Mouse (Mus musculus) common myeloid progenitor, adult 5-6 weeks (primary cell): ENCODE data around the gene Cd5. TPM values are rescaled to one million over a fixed set of nuclear protein-coding genes. Genes with fewer than 3 reads are reported as not detected.

Source experiments
- ATAC-seq: replicated peaks from 2 replicates; pipeline ENCODE4 v1.8.0; 2016; ENCODE audit warnings: low read depth, mild to moderate bottlenecking, moderate TSS enrichment, inconsistent platforms; ENCODE audit not compliant: poor library complexity, severe bottlenecking
- total RNA-seq: library from RNA; stranded (forward); fragments of 200-1000, 187-1606 nt; gene quantifications from 2 replicates; pipeline ENCODE4 v1.2.3, GENCODE M21; 2017

Cd5 gene
- total RNA-seq: 0.53 TPM in 1 of 2 replicates, not detected in the other

DNA sequence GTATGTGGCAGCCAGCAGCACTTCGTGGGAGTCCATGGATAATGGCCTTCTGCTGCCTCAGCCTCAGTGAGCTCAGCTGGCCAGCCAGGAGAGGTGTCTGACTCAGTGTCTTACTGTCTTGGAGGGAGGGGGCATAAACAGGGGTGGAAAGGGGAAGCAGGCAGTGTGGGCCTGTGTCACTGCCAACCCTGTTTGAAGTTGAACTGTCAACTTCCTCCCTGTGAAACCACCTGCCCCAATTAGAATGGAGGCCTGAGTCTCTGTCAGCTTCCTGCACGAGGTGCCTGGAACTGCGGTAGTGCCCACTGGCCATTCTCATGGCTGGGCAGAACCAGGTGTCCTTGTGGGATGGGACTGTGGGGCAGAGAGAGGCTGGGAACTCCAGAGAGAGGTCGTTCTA is at the start of gene Cd5:
Cd5 (minus strand) TSS at position 192 of the 400 bp plus-strand sequence.
- ATAC-seq: peak; percentile 77

DNA sequence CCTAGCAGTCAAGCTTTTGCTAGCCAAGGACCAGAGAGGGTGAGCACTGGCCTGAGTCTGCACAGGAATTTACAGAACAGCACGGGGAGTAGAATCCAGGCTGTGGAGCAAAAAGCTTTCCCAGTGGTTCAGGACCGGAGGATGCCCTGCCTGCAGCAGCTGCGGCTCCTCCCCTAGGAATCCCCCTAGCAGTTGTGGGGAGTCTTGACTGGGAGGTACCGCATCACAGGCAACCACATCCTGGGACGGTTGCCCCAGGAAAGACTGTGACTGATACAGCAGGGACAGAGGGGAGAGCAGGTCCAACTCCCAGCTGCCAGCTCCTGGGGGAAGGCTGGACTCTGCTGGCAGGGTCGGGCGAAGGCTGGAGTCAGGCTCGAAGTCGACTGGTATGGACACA is 49.4 kb upstream of the Cd5 start:
- peak; percentile 22; the same call in 1 of the 2 replicates for ATAC-seq

GRCm38 (mm10) chr19:10787406-10787805 is 48.6 kb upstream of the Cd5 start:
- no peak for ATAC-seq

DNA sequence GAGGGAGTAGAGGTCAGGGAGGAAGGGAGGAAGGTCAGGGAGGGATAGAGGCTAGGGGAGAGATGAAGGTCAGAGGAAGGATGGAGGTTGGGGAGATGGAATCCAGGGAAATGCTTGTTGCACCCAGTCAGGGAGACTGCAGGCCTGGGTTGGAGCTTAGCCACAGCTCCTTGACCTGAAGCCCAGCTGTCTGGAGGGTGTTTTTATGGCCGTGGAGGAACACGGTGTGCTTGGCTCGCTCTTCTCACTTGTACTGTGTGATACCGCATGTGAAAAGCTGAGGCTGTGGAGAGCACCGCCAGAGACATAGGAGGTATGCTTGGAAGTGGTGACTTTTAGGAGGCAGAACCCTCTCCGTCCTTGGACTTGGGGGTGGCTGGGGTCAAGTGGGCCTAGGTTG is 48.0 kb upstream of the Cd5 start:
- ATAC-seq: no peak

GRCm38 (mm10) chr19:10784796-10785459 is 46.1 kb upstream of the Cd5 start:
- no peak for ATAC-seq

GRCm38 (mm10) chr19:10784061-10784460 is 45.3 kb upstream of the Cd5 start:
- no peak for ATAC-seq

DNA sequence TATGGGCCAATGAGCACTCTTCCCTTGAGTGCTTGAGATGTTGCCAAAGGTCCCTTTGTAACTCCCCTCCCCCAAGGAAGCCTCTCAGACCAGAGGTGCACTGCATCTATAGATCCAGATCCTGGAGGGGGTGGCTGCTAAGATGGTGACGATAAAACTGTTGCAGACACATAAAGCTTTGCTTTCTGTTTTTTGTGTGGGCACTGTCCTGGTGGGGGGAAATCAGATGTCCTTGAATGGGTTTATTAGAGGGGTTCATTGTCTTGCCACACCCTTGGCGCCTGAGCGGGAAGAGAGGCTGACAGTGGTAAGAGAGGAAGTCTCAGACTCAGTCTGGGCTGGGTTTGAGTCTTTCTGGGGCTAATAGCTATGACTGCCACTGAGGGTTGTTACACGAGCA is 44.4 kb upstream of the Cd5 start:
- no peak for ATAC-seq

GRCm38 (mm10) chr19:10781641-10782040 is 42.8 kb upstream of the Cd5 start:
- ATAC-seq: no peak

- ATAC-seq: no peak
These were observed 38.1 kb upstream of the Cd5 start for GRCm38 (mm10) chr19:10776906-10777305.

- ATAC-seq: no peak
These were observed 35.3 kb upstream of the Cd5 start for GRCm38 (mm10) chr19:10774141-10774540.

GRCm38 (mm10) chr19:10773384-10773783 is 34.6 kb upstream of the Cd5 start:
- ATAC-seq: no peak

GRCm38 (mm10) chr19:10772866-10773265 is 34.1 kb upstream of the Cd5 start:
- no peak for ATAC-seq

GRCm38 (mm10) chr19:10771995-10772394 is 33.2 kb upstream of the Cd5 start:
- no peak for ATAC-seq

GRCm38 (mm10) chr19:10769429-10770195 is 30.8 kb upstream of the Cd5 start:
- no peak for ATAC-seq

DNA sequence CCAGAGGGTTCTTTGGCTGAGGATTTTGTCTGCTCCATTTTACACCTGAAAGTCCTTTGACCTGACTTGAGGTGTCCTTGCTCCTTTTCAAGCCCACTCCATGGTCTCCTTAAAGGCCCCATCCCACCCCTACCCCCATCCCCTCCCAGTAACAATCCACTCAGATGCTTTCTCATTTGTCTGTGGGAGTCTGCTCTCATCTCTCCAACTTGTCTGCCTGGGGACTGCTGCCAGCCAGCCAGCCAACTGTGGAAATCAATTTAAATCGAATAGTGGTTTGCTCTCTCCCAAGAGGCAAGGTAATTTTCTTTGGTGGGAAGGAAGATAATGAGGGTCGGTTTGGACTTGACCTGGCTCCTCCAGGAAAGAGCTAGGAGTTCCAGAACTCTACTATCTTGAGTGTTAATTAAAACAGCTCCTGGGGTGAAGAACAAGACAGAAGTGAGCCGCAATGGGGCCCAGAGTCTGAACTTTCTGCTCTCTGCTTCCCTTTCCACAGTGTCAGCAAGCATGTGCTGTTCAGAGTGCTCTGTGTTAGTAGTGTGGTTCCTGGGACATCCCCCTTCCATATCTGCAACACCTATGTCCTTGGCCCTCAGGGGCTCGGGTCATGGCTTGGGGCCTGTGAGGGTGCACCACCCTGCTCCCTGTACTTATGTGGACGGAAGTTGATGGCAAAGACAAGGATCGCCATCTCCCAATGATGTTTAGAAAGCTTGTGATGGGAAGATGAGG is 30.1 kb upstream of the Cd5 start:
- ATAC-seq: no peak

- no peak for ATAC-seq
These were observed 28.8 kb upstream of the Cd5 start for GRCm38 (mm10) chr19:10767631-10768030.

- no peak for ATAC-seq
These were observed 24.7 kb upstream of the Cd5 start for GRCm38 (mm10) chr19:10763381-10764031.

GRCm38 (mm10) chr19:10762468-10762867 is 23.7 kb upstream of the Cd5 start:
- ATAC-seq: no peak

DNA sequence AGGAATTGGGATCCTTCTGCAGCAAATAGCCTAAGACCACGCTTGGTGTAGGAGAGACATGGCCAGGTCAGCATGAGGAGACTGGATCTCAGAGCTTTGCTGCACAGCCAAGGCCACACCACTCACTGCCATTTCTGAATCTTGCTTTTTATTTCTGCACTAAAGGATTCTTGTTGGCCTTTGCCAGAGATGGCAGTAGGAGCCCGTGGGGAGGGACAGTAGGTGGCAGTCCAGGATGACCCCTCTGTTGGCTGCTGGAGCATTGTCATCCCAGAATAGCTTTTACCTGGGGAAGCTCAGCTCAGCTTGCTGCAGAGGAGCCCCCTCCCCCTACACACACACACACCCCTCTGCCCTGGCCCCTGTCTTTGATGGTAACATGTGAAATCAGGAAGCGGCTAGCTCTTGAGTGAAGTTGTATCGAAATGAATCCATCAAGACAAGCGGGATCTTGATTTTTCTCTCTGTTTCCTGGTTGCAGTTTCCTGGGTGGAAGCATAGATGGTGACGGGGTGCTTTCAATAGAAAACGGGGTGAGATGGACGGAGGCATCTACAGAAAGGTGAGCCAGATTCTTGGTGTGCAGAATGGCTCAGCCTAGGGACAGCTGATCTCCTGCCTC is 23.1 kb upstream of the Cd5 start:
- ATAC-seq: no peak
